Mouse (Mus musculus) limb, embryonic 15.5 days (tissue): ENCODE results near the gene Zfp384. TPM values are rescaled to one million over a fixed set of nuclear protein-coding genes. Genes with fewer than 3 reads are reported as not detected.

ENCODE experiments used
- ATAC-seq: fragments of 200-750 bp; cut with Nextera tagmentation; 2 replicates; pipeline ENCODE4 v1.8.0; 2017; ENCODE audit warnings: low read depth, moderate TSS enrichment; ENCODE audit not compliant: insufficient number of reproducible peaks, low FRiP score, low TSS enrichment
- H3K27ac ChIP-seq: fragments of 300-500 bp; sonication (generic); 2 replicates; pipeline ENCODE4 v1.5.1; 2015; ENCODE audit warnings: moderate library complexity, mild to moderate bottlenecking, inconsistent platforms
- H3K27me3 ChIP-seq: fragments of 300-500 bp; sonication (generic); 2 replicates; pipeline ENCODE4 v1.6.1; 2015; ENCODE audit warnings: inconsistent platforms
- H3K36me3 ChIP-seq: fragments of 300-500 bp; sonication (generic); 2 replicates; pipeline ENCODE4 v1.6.1; 2015; ENCODE audit warnings: inconsistent platforms
- H3K4me1 ChIP-seq: fragments of 300-500 bp; sonication (generic); 2 replicates; pipeline ENCODE4 v1.6.1; 2015; ENCODE audit warnings: inconsistent platforms
- H3K4me2 ChIP-seq: fragments of 300-500 bp; sonication (generic); 2 replicates; pipeline ENCODE4 v1.6.1; 2015; ENCODE audit warnings: mild to moderate bottlenecking, inconsistent platforms
- H3K4me3 ChIP-seq: fragments of 300-500 bp; sonication (generic); 2 replicates; pipeline ENCODE4 v1.5.1; 2015; ENCODE audit warnings: mild to moderate bottlenecking, inconsistent platforms
- H3K9ac ChIP-seq: fragments of 300-500 bp; sonication (generic); 2 replicates; pipeline ENCODE4 v1.6.1; 2015; ENCODE audit warnings: inconsistent platforms
- H3K9me3 ChIP-seq: fragments of 300-500 bp; sonication (generic); 2 replicates; pipeline ENCODE4 v1.6.1; 2016; ENCODE audit warnings: inconsistent platforms
- WGBS: fragments of 180-500 bp; shearing (Covaris S2); methylation state at CpG from one replicate; pipeline ENCODE4 v1.1.7; 2015; 5-methylcytosine and 5-hydroxymethylcytosine counted together
- polyA plus RNA-seq: library from polyadenylated mRNA; unstranded; fragments of >200 nt; fragmentation: Nextera tagmentation; extraction: Ambion mirVana; gene quantifications from 2 replicates; pipeline ENCODE4 v1.2.1, GENCODE M21; 2015

Zfp384 gene
- polyA plus RNA-seq, 1 experiment from 2014 or later: 17.9 TPM

GRCm38 (mm10) chr6:124995831-124996403 is 13.0 kb upstream of the Zfp384 start:
- no peak for ATAC-seq
- WGBS: 40% methylated on average over 8 of the region's 8 CpGs
- Histone ChIP-seq H3K9me3 (no peaks in the 10 kb centered on the region), H3K4me3 (peak overlapping the region; percentile 65; the same call in 1 of the 2 replicates), H3K4me1 (peaks cover 31% of the 10 kb centered on the region), H3K4me2 (peak overlapping the region; percentile 98), H3K27ac (no peak overlapping the region), H3K9ac (no peak overlapping the region), H3K27me3 (peaks cover 81% of the 10 kb centered on the region), H3K36me3 (peaks cover 6% of the 10 kb centered on the region; the same call in 1 of the 2 replicates)

DNA sequence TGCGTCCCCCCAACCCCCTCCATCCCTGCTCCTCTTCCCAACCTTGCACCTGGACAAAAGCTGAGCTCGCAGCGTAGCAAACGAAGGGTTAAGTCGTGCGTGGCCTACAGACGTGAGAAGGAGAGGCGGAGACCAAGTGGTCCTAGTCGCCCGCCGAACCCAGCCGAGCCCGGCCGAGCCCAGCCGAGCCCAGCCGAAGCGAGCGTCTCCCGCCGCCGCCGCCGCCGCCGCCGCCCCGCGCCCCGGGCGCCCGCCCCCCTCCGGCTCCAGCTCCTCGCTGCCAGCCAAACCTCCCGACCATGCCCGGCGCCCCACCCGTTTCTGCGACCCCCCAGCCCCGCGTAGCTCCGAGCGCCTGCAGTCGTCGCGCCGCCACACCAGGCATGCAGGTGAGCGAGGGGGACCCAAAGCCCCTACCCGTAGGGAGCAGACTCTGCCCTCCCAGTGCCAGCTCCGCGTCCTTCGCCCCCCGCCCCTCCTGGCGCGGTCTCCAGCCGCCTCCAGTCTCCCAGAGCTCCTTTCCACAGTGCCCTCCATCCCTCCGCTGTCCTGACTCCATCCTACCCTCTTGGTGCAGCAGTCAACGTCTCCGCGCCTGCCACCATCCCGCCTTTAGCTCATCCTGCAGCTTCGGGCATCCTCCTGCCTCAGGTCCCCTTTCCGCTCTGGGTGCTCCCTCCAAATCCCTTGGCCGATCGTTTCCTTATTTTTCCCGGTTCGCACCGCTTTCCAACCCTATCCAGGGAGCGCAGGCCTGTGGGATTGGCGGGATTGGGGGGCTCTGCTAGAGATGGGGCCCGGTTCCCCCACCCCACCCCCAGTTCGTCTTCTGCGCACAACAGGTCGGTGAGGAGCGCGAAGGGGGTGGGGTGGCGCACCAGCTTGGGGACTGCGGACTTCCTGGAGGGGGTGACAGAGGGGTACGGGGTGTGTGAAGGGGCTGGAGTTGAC is 12.1 kb upstream of the Zfp384 start, which contains the start of gene Pianp:
Gene Pianp, plus strand, starts transcription at position 144 of the 951 bp plus-strand sequence.
- Histone ChIP-seq H3K9me3 (no peaks in the 10 kb centered on the region), H3K27me3 (peaks cover 87% of the 10 kb centered on the region), H3K4me2 (peak within 1 kb of the TSS; percentile 98), H3K4me3 (peak within 1 kb of the TSS; percentile 65), H3K4me1 (peaks cover 31% of the 10 kb centered on the region), H3K27ac (peak within 1 kb of the TSS; percentile 34), H3K9ac (peak within 1 kb of the TSS; percentile 64), H3K36me3 (peaks cover 13% of the 10 kb centered on the region; the same call in 1 of the 2 replicates)
- 0 out of 2 replicates have a peak, but pooled peaks have one; percentile 49 for ATAC-seq
- WGBS: under 1% methylated on average over 76 of the region's 78 CpGs

GRCm38 (mm10) chr6:124998066-124998465 is 10.9 kb upstream of the Zfp384 start:
- Histone ChIP-seq H3K9me3 (no peaks in the 10 kb centered on the region), H3K4me1 (peaks cover 31% of the 10 kb centered on the region), H3K9ac (no peak overlapping the region), H3K4me2 (peak overlapping the region; percentile 98), H3K36me3 (peaks cover 14% of the 10 kb centered on the region; the same call in 1 of the 2 replicates), H3K4me3 (peak overlapping the region; percentile 65), H3K27ac (no peak overlapping the region), H3K27me3 (peaks cover 83% of the 10 kb centered on the region)
- WGBS: 7% methylated on average over 8 of the region's 8 CpGs
- no peak for ATAC-seq

- H3K4me2 ChIP-seq: 0 out of 2 replicates have a peak overlapping the region, but pooled peaks have one; percentile 98
- H3K27me3 ChIP-seq: peaks cover 73% of the 10 kb centered on the region
- no peak overlapping the region for H3K27ac ChIP-seq
- H3K36me3 ChIP-seq: peaks cover 14% of the 10 kb centered on the region; the same call in 1 of the 2 replicates
- H3K4me1 ChIP-seq: peaks cover 31% of the 10 kb centered on the region
- WGBS: 31% methylated on average over 14 of the region's 14 CpGs
- no peak overlapping the region for H3K9ac ChIP-seq
- no peaks in the 10 kb centered on the region for H3K9me3 ChIP-seq
- H3K4me3 ChIP-seq: no peak overlapping the region
- ATAC-seq: no peak
Observed at GRCm38 (mm10) chr6:124999091-124999490, 9.9 kb upstream of the Zfp384 start.

DNA sequence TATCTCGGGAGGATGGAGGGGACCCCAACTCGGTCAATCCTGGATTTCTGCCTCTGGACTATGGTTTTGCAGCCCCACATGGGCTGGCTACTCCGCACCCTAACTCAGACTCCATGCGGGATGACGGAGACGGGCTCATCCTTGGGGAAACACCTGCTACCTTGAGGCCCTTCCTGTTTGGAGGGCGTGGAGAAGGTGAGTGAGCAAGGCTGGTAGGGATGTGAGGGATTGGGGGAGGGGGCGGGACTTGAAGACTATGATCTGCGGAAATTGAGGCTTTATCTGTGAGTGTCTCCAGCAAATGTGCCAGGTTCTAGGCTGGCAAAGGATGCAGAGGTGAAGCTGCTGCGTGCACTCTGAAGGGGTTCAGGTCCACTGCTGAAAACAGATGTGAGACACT is 9.4 kb upstream of the Zfp384 start:
- Histone ChIP-seq H3K9ac (no peak overlapping the region), H3K4me2 (no peak overlapping the region), H3K27ac (no peak overlapping the region), H3K27me3 (peaks cover 68% of the 10 kb centered on the region), H3K4me3 (no peak overlapping the region), H3K36me3 (peaks cover 14% of the 10 kb centered on the region; the same call in 1 of the 2 replicates), H3K4me1 (peaks cover 31% of the 10 kb centered on the region), H3K9me3 (no peaks in the 10 kb centered on the region)
- no peak for ATAC-seq
- WGBS: 31% methylated on average over 10 of the region's 10 CpGs

- Histone ChIP-seq H3K9ac (no peak overlapping the region), H3K27me3 (peaks cover 36% of the 10 kb centered on the region), H3K4me1 (peaks cover 15% of the 10 kb centered on the region), H3K27ac (no peak overlapping the region), H3K4me2 (no peak overlapping the region), H3K4me3 (no peak overlapping the region), H3K36me3 (peaks cover 14% of the 10 kb centered on the region; the same call in 1 of the 2 replicates), H3K9me3 (no peaks in the 10 kb centered on the region)
- ATAC-seq: no peak
- 37% methylated on average over 3 of the region's 3 CpGs for WGBS
Observed at GRCm38 (mm10) chr6:125003706-125004105, 5.2 kb upstream of the Zfp384 start.

DNA sequence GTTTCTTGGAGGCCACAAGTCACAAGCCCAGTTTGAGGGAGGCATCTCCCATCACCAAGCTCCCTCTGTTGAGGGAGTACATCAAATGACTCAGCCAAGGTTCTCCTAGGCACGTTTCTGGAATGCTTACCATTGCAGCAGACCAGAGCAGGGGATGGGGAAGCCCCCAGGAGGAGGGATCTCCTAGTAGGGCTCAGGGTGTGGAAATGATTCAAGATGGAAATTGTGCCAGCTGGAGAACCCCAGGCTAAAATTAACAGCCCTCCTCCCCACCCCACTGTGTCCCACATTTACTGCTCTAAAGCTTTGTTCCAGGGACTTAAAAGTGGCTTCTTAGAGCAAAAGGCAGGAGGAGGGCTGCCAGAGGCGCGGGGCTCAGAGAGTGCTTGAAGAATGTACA is 3.9 kb upstream of the Zfp384 start:
- H3K9me3 ChIP-seq: no peaks in the 10 kb centered on the region
- peak overlapping the region; percentile 57 for H3K27ac ChIP-seq
- no peak overlapping the region for H3K9ac ChIP-seq
- H3K27me3 ChIP-seq: peaks cover 25% of the 10 kb centered on the region
- ATAC-seq: no peak
- H3K36me3 ChIP-seq: peaks cover 12% of the 10 kb centered on the region; the same call in 1 of the 2 replicates
- H3K4me2 ChIP-seq: no peak overlapping the region
- H3K4me1 ChIP-seq: peaks cover 12% of the 10 kb centered on the region; the same call in 1 of the 2 replicates
- no peak overlapping the region for H3K4me3 ChIP-seq
- WGBS: 15% methylated on average over 3 of the region's 3 CpGs

GRCm38 (mm10) chr6:125008060-125008459 is 885 bp upstream of the Zfp384 start:
- 38% methylated on average over 13 of the region's 13 CpGs for WGBS
- Histone ChIP-seq H3K36me3 (peaks cover 17% of the 10 kb centered on the region), H3K27ac (peak overlapping the region; percentile 99), H3K9ac (peak overlapping the region; percentile 65), H3K9me3 (no peaks in the 10 kb centered on the region), H3K4me2 (peak overlapping the region; percentile 72), H3K4me1 (peaks cover 21% of the 10 kb centered on the region), H3K4me3 (peak overlapping the region; percentile 81), H3K27me3 (no peaks in the 10 kb centered on the region)
- no peak for ATAC-seq

DNA sequence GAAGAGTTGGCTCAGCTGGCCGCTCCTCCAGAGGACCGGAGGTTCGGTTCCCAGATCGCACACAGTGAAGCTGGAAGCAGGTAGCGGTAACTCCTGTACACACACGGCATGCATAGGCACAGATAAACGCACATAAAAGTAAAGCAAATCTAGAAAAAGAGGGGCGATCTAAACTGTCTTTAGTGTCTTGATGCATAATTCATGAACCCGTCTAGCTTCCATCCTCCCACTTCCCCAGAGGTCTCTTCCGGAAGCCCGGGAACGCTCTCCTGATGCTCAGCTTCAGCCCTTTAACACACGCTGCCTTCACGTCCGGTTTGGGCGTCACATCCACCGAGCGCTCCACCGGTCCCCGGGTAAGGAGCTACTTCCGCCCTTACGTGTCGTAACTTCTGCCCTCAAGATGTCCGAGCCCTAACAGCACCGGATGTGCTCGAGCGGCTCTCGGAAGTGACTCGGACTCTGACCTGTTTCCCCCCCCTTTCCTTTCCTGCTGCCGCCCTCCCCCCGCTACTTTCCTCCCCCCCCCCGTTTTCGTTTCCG is 288 bp upstream of the Zfp384 start:
- H3K4me3 ChIP-seq: peak overlapping the region; percentile 81
- H3K9me3 ChIP-seq: no peaks in the 10 kb centered on the region
- peak overlapping the region; percentile 89 for H3K9ac ChIP-seq
- peak overlapping the region; percentile 99 for H3K27ac ChIP-seq
- ATAC-seq: peak; percentile 97
- peak overlapping the region; percentile 72 for H3K4me2 ChIP-seq
- WGBS: under 1% methylated on average over 30 of the region's 34 CpGs
- H3K36me3 ChIP-seq: peaks cover 23% of the 10 kb centered on the region
- peaks cover 21% of the 10 kb centered on the region for H3K4me1 ChIP-seq
- no peaks in the 10 kb centered on the region for H3K27me3 ChIP-seq

- no peaks in the 10 kb centered on the region for H3K9me3 ChIP-seq
- H3K4me2 ChIP-seq: peak overlapping the region; percentile 76
- under 1% methylated on average over 40 of the region's 78 CpGs for WGBS
- peaks cover 26% of the 10 kb centered on the region for H3K36me3 ChIP-seq
- H3K4me1 ChIP-seq: peaks cover 21% of the 10 kb centered on the region
- H3K27me3 ChIP-seq: no peaks in the 10 kb centered on the region
- peak overlapping the region; percentile 99 for H3K27ac ChIP-seq
- peak; percentile 84 for ATAC-seq
- peak overlapping the region; percentile 81 for H3K4me3 ChIP-seq
- peak overlapping the region; percentile 89 for H3K9ac ChIP-seq
Observed at GRCm38 (mm10) chr6:125009181-125010073, 482 bp downstream of the Zfp384 start.

DNA sequence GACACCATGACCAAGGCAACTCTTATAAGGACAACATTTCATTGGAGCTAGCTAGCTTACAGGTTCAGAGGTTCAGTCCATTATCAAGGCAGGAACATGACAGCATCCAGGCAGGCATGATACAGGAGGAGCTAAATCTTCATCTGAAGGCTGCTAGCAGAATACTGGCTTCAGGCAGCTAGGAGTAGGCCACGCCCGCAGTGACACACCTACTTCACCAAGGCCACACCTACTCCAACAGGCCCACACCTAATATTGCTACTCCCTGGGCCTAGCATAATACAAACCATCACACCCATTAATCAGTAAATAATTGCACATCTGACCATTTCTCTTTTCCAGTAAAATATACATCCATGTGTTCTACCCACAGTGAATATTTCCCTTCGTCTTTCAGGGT is 8.7 kb downstream of the Zfp384 start:
- H3K9me3 ChIP-seq: no peaks in the 10 kb centered on the region
- WGBS: 91% methylated on average over 3 of the region's 3 CpGs
- 0 out of 2 replicates have a peak, but pooled peaks cover 1% of the 10 kb centered on the region for H3K4me1 ChIP-seq
- no peak overlapping the region for H3K27ac ChIP-seq
- ATAC-seq: no peak
- H3K4me2 ChIP-seq: no peak overlapping the region
- no peak overlapping the region for H3K9ac ChIP-seq
- no peaks in the 10 kb centered on the region for H3K27me3 ChIP-seq
- H3K36me3 ChIP-seq: peaks cover 74% of the 10 kb centered on the region
- no peak overlapping the region for H3K4me3 ChIP-seq
